Mouse (Mus musculus) thymus, postnatal 0 days (tissue): ENCODE results near the gene Aasdh. TPM values are rescaled to one million over a fixed set of nuclear protein-coding genes. Genes with fewer than 3 reads are reported as not detected.

ENCODE experiments used
- DNase-seq: peaks from one replicate; pipeline ENCODE4 v3.0.0-alpha.2; 2015; ENCODE audit warnings: low spot score
- polyA plus RNA-seq: library from polyadenylated mRNA; unstranded; fragments of >200 nt; fragmentation: Nextera tagmentation; extraction: Ambion mirVana; gene quantifications from 2 replicates; pipeline ENCODE4 v1.2.1, GENCODE M21; 2015

Aasdh gene
- polyA plus RNA-seq, 1 experiment from 2014 or later = 13.5 TPM

GRCm38 (mm10) chr5:76843851-76844419 is 61.4 kb downstream of the Aasdh start:
- no peak for DNase-seq

GRCm38 (mm10) chr5:76843448-76843847 is 61.9 kb downstream of the Aasdh start:
- peak; percentile 58 for DNase-seq

DNA sequence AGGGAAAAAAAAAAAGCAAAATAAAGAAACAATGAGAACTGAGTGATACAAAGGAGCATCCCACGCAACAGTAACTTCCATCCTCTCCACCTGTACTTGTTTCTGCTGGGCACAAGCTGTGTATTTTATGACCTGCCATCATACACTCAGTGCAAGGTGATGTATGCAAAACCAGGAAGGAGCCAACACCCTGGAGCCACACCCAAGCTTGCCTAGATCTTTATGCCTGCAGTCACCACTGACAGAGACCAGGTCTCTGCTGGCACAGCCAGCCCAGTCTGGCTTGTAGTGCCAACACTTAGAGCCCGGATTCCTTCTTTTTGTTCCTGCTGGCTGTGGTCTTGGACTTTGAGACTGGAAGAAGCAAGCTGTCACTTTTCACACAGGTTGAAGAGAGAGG is 63.5 kb downstream of the Aasdh start:
- no peak for DNase-seq

GRCm38 (mm10) chr5:76839786-76840185 is 65.5 kb downstream of the Aasdh start:
- DNase-seq = no peak

GRCm38 (mm10) chr5:76837018-76837417 is 68.3 kb downstream of the Aasdh start:
- DNase-seq = no peak

DNA sequence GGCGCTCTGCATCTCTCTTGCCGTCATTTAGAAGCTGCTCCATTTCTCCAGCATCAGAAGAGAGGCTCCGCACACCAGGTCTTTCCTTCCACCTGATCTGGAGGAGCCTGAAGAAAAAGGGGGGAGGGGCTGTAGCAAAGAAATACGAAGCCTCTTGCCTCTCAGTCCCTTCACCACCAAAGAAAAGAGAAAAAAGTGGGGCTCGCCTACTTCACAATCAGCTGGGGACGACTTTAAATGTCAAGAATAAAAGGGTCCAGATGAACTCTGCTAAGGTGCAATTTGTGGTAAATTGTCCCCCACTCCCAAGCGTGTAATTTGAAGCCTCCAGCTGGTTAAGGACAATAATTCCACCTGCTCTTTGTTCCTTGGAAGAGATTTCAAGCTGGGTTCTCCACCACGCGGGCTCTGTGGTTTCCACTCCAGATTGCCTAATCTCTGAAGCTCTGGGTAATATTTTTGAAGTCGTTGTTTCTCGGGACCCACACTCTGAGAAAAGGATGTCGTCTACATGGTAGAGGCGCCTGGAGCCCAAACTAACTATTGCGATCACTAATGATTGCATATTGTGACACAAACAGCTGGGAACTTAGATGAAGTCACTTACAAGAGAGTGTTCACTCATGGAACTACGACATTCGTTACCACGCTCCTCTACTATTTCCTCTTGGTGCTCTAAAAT is 72.6 kb downstream of the Aasdh start:
- DNase-seq = no peak

DNA sequence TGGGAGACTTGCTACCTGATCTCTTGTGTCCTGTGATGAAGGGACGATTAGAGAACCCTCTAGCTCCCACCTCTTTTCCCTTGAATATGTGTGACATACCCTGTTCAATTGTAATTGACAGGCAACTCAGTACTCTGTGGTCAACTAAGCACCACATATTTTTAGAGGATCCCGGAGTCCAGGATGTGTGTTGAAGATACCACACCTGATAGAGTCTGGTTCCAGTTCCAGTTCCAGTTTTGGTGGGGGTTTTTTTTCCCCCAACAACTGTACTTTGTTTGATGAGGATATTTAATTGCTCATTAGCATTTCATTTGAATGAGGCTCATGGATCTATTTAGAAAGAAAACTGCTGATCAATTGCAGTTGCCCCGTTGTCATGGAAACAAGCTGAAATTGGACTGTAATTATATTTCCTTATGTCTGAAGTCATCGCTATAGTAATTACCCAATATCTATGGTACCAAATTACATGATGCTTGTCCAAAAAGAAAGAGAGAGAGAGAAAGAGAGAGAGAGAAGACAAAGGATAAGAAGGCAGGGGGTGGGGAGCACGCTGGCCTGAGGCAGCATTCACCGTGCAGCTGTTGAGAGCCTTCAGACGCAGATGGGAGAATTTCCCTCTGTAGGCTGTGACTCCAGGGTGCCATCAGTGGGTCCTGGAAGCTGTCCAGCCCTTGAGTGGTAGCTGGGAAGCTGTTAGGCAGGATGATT is 76.6 kb downstream of the Aasdh start:
- DNase-seq = no peak

Other genes starting within 250 kb of the Aasdh start
- gene C530008M17Rik, start 249.0 kb downstream of the Aasdh start, polyA plus RNA-seq = 0.33 and 0.99 TPM in 2 replicates
- gene Paics, start 45.8 kb upstream of the Aasdh start, polyA plus RNA-seq = 200 and 225 TPM in 2 replicates
- gene Ppat, start 46.1 kb upstream of the Aasdh start, polyA plus RNA-seq = 41.7 and 45.4 TPM in 2 replicates
- 67.9 and 68.4 TPM in 2 replicates for gene Srp72, start 69.2 kb upstream of the Aasdh start, polyA plus RNA-seq
- gene Arl9, start 98.5 kb upstream of the Aasdh start, polyA plus RNA-seq = 0.26 TPM in 1 of 2 replicates, not detected in the other
- 0.10 TPM in 1 of 2 replicates, not detected in the other for gene Thegl, start 110.5 kb upstream of the Aasdh start, polyA plus RNA-seq
- 0.59 and 0.77 TPM in 2 replicates for gene Hopx, start 209.6 kb upstream of the Aasdh start, polyA plus RNA-seq